ENCODE assay signal across 18 mouse cellular contexts in genomic region chr9:52765809-52766208, GRCm38 (mm10).
"Had no signal": no experiment of that assay in that cellular context is flagged by ENCODE, and none has a peak within 500 bp of the region (broad histone marks: within the 10 kb centered on the region; RNA-seq: fewer than 3 reads in every experiment).

No protein-coding gene starts in this region.

- H3K4me3 ChIP-seq: liver, embryonic 15.5 days; lung, embryonic 15.5 days; megakaryocyte, embryonic 14.5 days; midbrain, embryonic 12.5 days; midbrain, embryonic 15.5 days; neural tube, embryonic 12.5 days; stomach, embryonic 15.5 days had no signal

- H3K9me3 ChIP-seq: liver, embryonic 15.5 days; lung, embryonic 15.5 days; megakaryocyte, embryonic 14.5 days; midbrain, embryonic 12.5 days; midbrain, embryonic 15.5 days; neural tube, embryonic 12.5 days; stomach, embryonic 15.5 days had no signal

- H3K27me3 ChIP-seq: liver, embryonic 15.5 days; lung, embryonic 15.5 days; midbrain, embryonic 12.5 days; midbrain, embryonic 15.5 days; neural tube, embryonic 12.5 days; stomach, embryonic 15.5 days had no signal

- DNase-seq: liver, postnatal 0 days; lung, adult 2 months; lung, postnatal 14 days; lung, postnatal 36 days; right cerebral cortex, postnatal 14 days; thymus, adult 2 months; thymus, postnatal 25 days; thymus, postnatal 4 days had no signal

- ATAC-seq: liver, postnatal 0 days; lung, postnatal 0 days; midbrain, embryonic 15.5 days had no signal

- H3K4me1 ChIP-seq: liver, embryonic 15.5 days; lung, embryonic 15.5 days; midbrain, embryonic 12.5 days; midbrain, embryonic 15.5 days; neural tube, embryonic 12.5 days; stomach, embryonic 15.5 days had no signal

- H3K9ac ChIP-seq: liver, embryonic 15.5 days; liver, postnatal 0 days; lung, embryonic 15.5 days; midbrain, embryonic 12.5 days; midbrain, embryonic 15.5 days; neural tube, embryonic 12.5 days; stomach, embryonic 15.5 days had no signal

- H3K4me2 ChIP-seq: liver, embryonic 15.5 days; lung, embryonic 15.5 days; midbrain, embryonic 12.5 days; midbrain, embryonic 15.5 days; neural tube, embryonic 12.5 days; stomach, embryonic 15.5 days had no signal

- H3K36me3 ChIP-seq: liver, embryonic 15.5 days; lung, embryonic 15.5 days; midbrain, embryonic 12.5 days; midbrain, embryonic 15.5 days; neural tube, embryonic 12.5 days; stomach, embryonic 15.5 days had no signal

- H3K27ac ChIP-seq: liver, embryonic 15.5 days; lung, embryonic 15.5 days; macrophage; midbrain, embryonic 12.5 days; midbrain, embryonic 15.5 days; neural tube, embryonic 12.5 days; stomach, embryonic 15.5 days; stomach, postnatal 0 days had no signal
